Mouse (Mus musculus): ENCODE measurements around the gene Rars. TPM values are rescaled to one million over a fixed set of nuclear protein-coding genes. Genes with fewer than 3 reads are reported as not detected.
A peak's percentile ranks its signal among the peaks of the same experiment; 100 is the strongest.

Gene Rars
- polyA plus RNA-seq, 1 experiment from 2014 or later = 74.0 TPM

DNA sequence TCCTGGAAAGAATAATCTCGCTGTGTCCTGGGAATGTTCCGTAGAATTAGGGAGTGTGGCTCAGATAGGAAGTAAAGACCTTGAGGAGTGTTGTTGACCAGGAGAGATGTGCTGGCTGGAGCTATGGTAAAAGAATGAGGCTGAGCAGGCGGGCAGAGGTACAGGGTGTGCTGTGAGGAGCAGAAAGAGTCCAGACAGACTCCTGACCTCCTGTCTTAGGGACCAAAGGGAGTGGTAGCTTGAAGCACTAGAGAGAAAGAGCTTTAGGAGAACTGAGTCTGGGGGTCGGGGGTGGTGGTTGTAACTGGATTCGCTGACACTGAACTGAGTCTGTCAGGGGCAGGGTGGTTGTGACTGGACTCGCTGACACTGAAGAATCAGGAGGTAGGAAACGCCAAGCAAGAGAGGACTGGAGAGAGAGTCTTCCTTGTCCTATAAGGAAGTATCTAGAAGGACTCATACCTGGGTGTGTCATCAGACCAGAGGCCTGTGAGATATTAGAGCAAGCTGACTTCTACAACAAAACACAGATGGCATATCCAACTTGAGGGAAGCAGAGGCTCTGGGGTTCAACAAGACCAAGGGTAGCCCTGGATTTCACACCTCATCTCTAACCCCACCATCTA lies 74.2 kb downstream of the Rars start:
- Histone ChIP-seq H3K4me2 (replicated peaks) (no peak overlapping the region), H3K4me1 (replicated peaks) (no peaks in the 10 kb centered on the region), H3K9ac (replicated peaks) (no peak overlapping the region), H3K36me3 (no peaks in the 10 kb centered on the region), H3K27ac (no peak overlapping the region), H3K27me3 (no peaks in the 10 kb centered on the region), H3K9me3 (no peaks in the 10 kb centered on the region), H3K4me3 (replicated peaks) (no peak overlapping the region)
- ATAC-seq = no peak
- WGBS = 85% methylated on average over 7 of the region's 7 CpGs

MicroRNA genes within 50 kb of the gene (microRNA counts, 519-probe panel; counts per million panel counts)
- 5,886 counts per million, percentile 95 among the panel's probes with 10 or more counts for microRNA mmu-miR-103

Small RNA genes within 50 kb of the gene (microRNA-seq; reads per million reads assigned to microRNA genes)
- 4.7 reads per million, percentile 19 among the genes with 10 or more reads in this experiment for gene Mir103-1

Other genes with a start within 250 kb of the Rars start
- gene Pank3, start 65.0 kb downstream of the Rars start, polyA plus RNA-seq (2015; fragmentation: Nextera tagmentation; extraction: Ambion mirVana) = 22.4 and 23.6 TPM in 2 replicates
- gene Fbll1, start 35.6 kb downstream of the Rars start, polyA plus RNA-seq (2015; fragmentation: Nextera tagmentation; extraction: Ambion mirVana) = 8.6 and 13.2 TPM in 2 replicates
- 6.2 and 7.0 TPM in 2 replicates for gene Wwc1, start 146.0 kb upstream of the Rars start, polyA plus RNA-seq (2015; fragmentation: Nextera tagmentation; extraction: Ambion mirVana)